Mouse (Mus musculus): ENCODE data around the gene Fn3krp. TPM values are rescaled to one million over a fixed set of nuclear protein-coding genes. Genes with fewer than 3 reads are reported as not detected.

Gene Fn3krp
- total and polyA plus RNA-seq, 2 experiments from 2014 or later, result 9.0 to 22.4 TPM

DNA sequence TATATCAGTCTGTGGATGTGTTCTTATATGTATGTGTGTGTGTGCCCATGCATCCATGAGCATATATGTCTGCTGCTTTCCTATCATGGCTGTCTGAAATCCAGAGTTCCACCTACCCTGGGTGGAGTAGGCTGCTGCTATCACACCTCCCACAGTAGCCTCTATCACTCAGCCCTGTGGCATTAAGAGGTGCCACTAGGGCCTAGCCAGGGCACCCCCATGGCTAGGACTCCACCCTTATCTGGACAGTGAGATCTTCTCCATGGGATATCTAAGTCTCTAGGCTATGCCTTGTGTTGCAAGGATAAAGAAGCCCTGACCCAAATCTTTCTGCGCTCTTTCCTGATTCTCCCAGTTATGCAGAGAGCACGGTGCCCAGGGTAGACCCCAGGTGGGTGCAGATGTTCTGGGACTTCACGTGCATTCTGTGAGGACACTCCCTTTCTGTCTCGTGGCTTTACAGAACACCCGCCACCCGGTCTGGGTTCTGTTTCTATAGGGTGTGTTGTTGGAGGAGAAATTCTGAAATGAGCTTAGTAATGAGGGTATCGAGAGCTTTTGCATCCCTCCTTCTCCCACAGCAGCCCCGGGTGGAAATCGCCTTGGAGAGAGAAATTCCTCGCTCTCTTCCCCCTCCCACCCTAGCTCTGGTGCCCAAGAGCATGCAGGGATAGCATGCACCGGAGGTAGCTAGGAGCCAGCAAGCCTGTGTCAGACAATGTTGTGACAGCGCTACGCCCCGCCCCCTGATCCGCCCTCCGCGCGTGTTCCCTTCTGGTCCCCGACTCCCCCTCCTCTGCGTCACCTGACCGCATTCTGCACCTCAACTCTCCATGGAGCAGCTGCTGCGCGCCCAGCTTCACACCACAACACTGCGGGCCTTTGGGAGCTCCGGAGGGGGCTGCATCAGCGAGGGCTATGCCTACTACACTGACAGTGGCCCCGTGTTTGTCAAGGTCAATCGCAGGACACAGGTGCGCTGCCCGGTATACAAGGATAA lies 13.3 kb downstream of the Fn3krp start, which contains the start of gene Fn3k:
Gene Fn3k, plus strand, starts transcription at position 758 of the 1,000 bp plus-strand sequence.
- peak; percentile 96 for ATAC-seq (ENCODE audit: low FRiP score)
- Histone ChIP-seq H3K27ac (ENCODE audit: low read depth, low read length) (peak within 1 kb of the TSS; percentile 48), H3K36me3 (ENCODE audit: insufficient read depth, low read length) (peaks cover 6% of the 10 kb centered on the region; the same call in 1 of the 2 replicates), H3K9ac (replicated peaks; ENCODE audit: low read length, poor library complexity, severe bottlenecking) (peak within 1 kb of the TSS; percentile 58), H3K27me3 (ENCODE audit: insufficient read depth, low read length) (no peaks in the 10 kb centered on the region), H3K4me2 (ENCODE audit: low read depth, low read length, poor library complexity, severe bottlenecking) (peak within 1 kb of the TSS; percentile 84), H3K4me1 (ENCODE audit: insufficient read depth, low read length) (peaks cover 12% of the 10 kb centered on the region), H3K9me3 (ENCODE audit: low read length) (no peaks in the 10 kb centered on the region), H3K4me3 (ENCODE audit: low read depth, low read length) (peak within 1 kb of the TSS; percentile 47)
- TF ChIP-seq CTCF (IDR thresholded peaks at IDR 0.05), result no peak
- WGBS, result 3% methylated on average over 30 of the region's 30 CpGs
- peak; percentile 91 for DNase-seq (ENCODE audit: low spot score)

DNA sequence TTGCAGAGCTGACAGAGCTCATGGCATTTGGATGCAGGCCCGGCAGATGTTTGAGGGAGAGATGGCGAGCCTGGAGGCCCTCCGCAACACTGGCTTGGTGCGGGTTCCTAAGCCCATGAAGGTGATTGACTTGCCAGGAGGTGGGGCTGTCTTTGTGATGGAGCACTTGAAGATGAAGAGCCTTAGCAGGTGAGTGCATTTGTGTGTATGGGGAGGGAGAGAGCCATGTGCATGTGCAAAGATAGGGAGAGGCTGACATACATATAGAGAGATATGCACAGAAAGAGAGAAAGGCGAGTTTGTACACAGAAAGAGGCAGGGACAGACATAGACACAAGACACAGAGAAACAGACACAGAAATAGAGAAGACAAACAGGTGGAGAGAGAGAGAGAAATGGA lies 16.0 kb downstream of the Fn3krp start:
- H3K4me2 ChIP-seq (ENCODE audit: low read depth, low read length, poor library complexity, severe bottlenecking), result no peak overlapping the region
- no peaks in the 10 kb centered on the region for H3K9me3 ChIP-seq (ENCODE audit: low read length)
- no peak for DNase-seq (ENCODE audit: low spot score)

DNA sequence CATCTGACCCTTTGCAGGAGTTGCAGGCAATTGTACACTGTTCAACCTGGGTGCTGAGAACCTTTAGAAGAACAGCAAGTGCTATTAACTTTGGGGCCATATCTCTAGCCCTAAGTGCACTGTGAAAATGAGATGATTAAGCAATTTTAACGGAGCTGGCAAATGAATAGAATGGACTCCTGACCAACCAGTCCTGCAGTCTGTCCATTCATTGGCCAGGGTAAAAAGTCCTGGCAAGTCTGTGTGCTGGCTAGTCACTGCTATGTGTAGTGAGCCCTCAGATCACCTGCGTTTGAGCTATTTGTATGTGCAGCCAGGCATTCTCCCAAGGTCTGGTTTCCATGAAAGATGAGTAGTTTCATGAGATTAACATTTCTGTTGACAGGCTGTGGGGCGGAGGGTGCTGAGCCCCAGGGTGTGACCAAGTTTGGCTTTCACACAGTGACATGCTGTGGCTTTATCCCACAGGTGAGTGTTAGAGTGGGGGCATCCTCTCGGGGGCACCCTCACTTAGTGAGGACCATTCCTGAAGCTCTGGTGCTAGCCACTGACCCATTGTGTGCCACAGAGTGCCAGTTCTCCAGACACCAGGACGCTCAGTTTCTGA lies 18.6 kb downstream of the Fn3krp start:
- no peak for ATAC-seq (ENCODE audit: low FRiP score)
- Histone ChIP-seq H3K4me2 (ENCODE audit: low read depth, low read length, poor library complexity, severe bottlenecking) (no peak overlapping the region), H3K4me3 (ENCODE audit: low read depth, low read length) (no peak overlapping the region), H3K9ac (replicated peaks; ENCODE audit: low read length, poor library complexity, severe bottlenecking) (no peak overlapping the region), H3K27ac (ENCODE audit: low read depth, low read length) (no peak overlapping the region), H3K9me3 (ENCODE audit: low read length) (no peaks in the 10 kb centered on the region), H3K36me3 (ENCODE audit: insufficient read depth, low read length) (no peaks in the 10 kb centered on the region), H3K4me1 (ENCODE audit: insufficient read depth, low read length) (no peaks in the 10 kb centered on the region), H3K27me3 (ENCODE audit: insufficient read depth, low read length) (no peaks in the 10 kb centered on the region)
- DNase-seq (ENCODE audit: low spot score), result no peak
- WGBS, result 67% methylated on average over 5 of the region's 5 CpGs
- no peak for TF ChIP-seq CTCF (IDR thresholded peaks at IDR 0.05)

More for the DNA sequence above, 16.0 kb downstream of the Fn3krp start:
- no peaks in the 10 kb centered on the region for H3K27me3 ChIP-seq (ENCODE audit: insufficient read depth, low read length)
- H3K27ac ChIP-seq (ENCODE audit: low read depth, low read length), result no peak overlapping the region
- ATAC-seq (ENCODE audit: low FRiP score), result no peak
- TF ChIP-seq CTCF (IDR thresholded peaks at IDR 0.05), result no peak
- no peaks in the 10 kb centered on the region for H3K36me3 ChIP-seq (ENCODE audit: insufficient read depth, low read length)
- WGBS, result 78% methylated on average over 5 of the region's 5 CpGs
- H3K9ac ChIP-seq (replicated peaks; ENCODE audit: low read length, poor library complexity, severe bottlenecking), result no peak overlapping the region
- no peak overlapping the region for H3K4me3 ChIP-seq (ENCODE audit: low read depth, low read length)
- peaks cover 12% of the 10 kb centered on the region for H3K4me1 ChIP-seq (ENCODE audit: insufficient read depth, low read length)

DNA sequence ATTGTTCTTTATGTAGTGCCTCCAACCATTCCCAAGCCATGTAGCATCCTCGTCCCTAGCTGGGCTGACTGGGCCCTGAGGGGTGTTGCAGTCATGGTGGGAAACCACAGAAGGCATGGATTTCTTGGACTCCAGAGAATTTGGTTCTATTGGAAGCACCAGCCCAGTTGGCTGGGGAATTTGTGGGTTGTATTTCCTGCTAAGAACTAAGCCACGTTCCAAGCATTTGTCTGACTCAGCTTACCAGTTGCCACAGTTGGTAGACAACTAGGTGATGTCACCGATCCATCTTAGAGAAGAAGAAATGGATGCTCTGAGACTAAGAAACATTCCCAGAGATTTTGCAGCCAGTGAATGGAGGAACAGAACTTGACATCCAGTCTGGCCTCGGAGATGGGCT lies 20.5 kb downstream of the Fn3krp start:
- no peaks in the 10 kb centered on the region for H3K9me3 ChIP-seq (ENCODE audit: low read length)
- H3K27ac ChIP-seq (ENCODE audit: low read depth, low read length), result no peak overlapping the region
- no peak overlapping the region for H3K4me2 ChIP-seq (ENCODE audit: low read depth, low read length, poor library complexity, severe bottlenecking)
- no peaks in the 10 kb centered on the region for H3K36me3 ChIP-seq (ENCODE audit: insufficient read depth, low read length)
- ATAC-seq (ENCODE audit: low FRiP score) (no peak), DNase-seq (ENCODE audit: low spot score) (no peak)
- H3K27me3 ChIP-seq (ENCODE audit: insufficient read depth, low read length), result no peaks in the 10 kb centered on the region
- 92% methylated on average over 4 of the region's 4 CpGs for WGBS
- H3K4me3 ChIP-seq (ENCODE audit: low read depth, low read length), result no peak overlapping the region
- H3K4me1 ChIP-seq (ENCODE audit: insufficient read depth, low read length), result no peaks in the 10 kb centered on the region
- TF ChIP-seq CTCF (IDR thresholded peaks at IDR 0.05), result no peak
- no peak overlapping the region for H3K9ac ChIP-seq (replicated peaks; ENCODE audit: low read length, poor library complexity, severe bottlenecking)

DNA sequence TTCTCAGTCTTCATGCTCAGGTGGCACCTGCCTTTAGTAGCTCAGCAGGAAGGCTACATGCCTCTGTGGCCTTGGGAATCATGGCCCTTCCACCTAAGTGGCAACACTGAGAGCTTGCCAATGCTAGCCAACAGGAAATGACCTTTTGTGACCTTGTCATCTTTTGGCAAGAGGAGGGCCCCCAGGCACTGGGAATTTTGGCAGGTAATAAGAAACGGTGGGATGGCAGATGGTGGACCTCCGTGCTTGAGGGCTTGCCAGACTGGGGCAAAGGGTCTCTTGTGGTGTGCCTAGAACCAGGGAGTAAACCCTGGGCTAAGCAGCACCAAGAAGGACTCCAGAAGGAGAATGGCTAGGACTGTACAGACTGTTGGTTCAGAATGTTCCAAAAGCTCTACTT lies 20.9 kb downstream of the Fn3krp start:
- Histone ChIP-seq H3K4me1 (ENCODE audit: insufficient read depth, low read length) (no peaks in the 10 kb centered on the region), H3K9me3 (ENCODE audit: low read length) (no peaks in the 10 kb centered on the region), H3K27ac (ENCODE audit: low read depth, low read length) (no peak overlapping the region), H3K36me3 (ENCODE audit: insufficient read depth, low read length) (no peaks in the 10 kb centered on the region), H3K9ac (replicated peaks; ENCODE audit: low read length, poor library complexity, severe bottlenecking) (no peak overlapping the region), H3K27me3 (ENCODE audit: insufficient read depth, low read length) (no peaks in the 10 kb centered on the region), H3K4me3 (ENCODE audit: low read depth, low read length) (no peak overlapping the region), H3K4me2 (ENCODE audit: low read depth, low read length, poor library complexity, severe bottlenecking) (no peak overlapping the region)
- DNase-seq (ENCODE audit: low spot score) (no peak), ATAC-seq (ENCODE audit: low FRiP score) (no peak)
- WGBS, result 80% methylated on average over 2 of the region's 2 CpGs
- no peak for TF ChIP-seq CTCF (IDR thresholded peaks at IDR 0.05)
